Mouse (Mus musculus): ENCODE results near the gene Defb20. TPM values are rescaled to one million over a fixed set of nuclear protein-coding genes. Genes with fewer than 3 reads are reported as not detected.

The Defb20 gene
- polyA plus RNA-seq, 1 experiment from 2014 or later = not detected

- Histone ChIP-seq H3K4me1 (no peaks in the 10 kb centered on the region), H3K9me3 (no peaks in the 10 kb centered on the region), H3K36me3 (no peaks in the 10 kb centered on the region), H3K27me3 (0 out of 2 replicates have a peak, but pooled peaks cover 5% of the 10 kb centered on the region), H3K9ac (replicated peaks) (no peak overlapping the region), H3K4me2 (replicated peaks) (no peak overlapping the region), H3K27ac (replicated peaks) (no peak overlapping the region), H3K4me3 (no peak overlapping the region)
- no peak for ATAC-seq (ENCODE audit: low FRiP score, low read depth)
- 74% methylated on average over 4 of the region's 4 CpGs for WGBS
Measured at GRCm38 (mm10) chr2:152452101-152452781, 24.6 kb upstream of the Defb20 start.

- Histone ChIP-seq H3K36me3 (no peaks in the 10 kb centered on the region), H3K4me2 (replicated peaks) (no peak overlapping the region), H3K4me3 (no peak overlapping the region), H3K9me3 (no peaks in the 10 kb centered on the region), H3K27me3 (no peaks in the 10 kb centered on the region), H3K9ac (replicated peaks) (no peak overlapping the region), H3K4me1 (no peaks in the 10 kb centered on the region), H3K27ac (replicated peaks) (no peak overlapping the region)
- 78% methylated on average over 13 of the region's 13 CpGs for WGBS
- ATAC-seq (ENCODE audit: low FRiP score, low read depth) = no peak
Measured at GRCm38 (mm10) chr2:152459241-152459640, 17.6 kb upstream of the Defb20 start.

- 86% methylated on average over 3 of the region's 3 CpGs for WGBS
- Histone ChIP-seq H3K4me1 (no peaks in the 10 kb centered on the region), H3K27ac (replicated peaks) (no peak within 1 kb of the TSS), H3K36me3 (no peaks in the 10 kb centered on the region), H3K9me3 (no peaks in the 10 kb centered on the region), H3K9ac (replicated peaks) (no peak within 1 kb of the TSS), H3K4me3 (no peak within 1 kb of the TSS), H3K27me3 (no peaks in the 10 kb centered on the region), H3K4me2 (replicated peaks) (no peak within 1 kb of the TSS)
- ATAC-seq (ENCODE audit: low FRiP score, low read depth) = no peak
Measured at GRCm38 (mm10) chr2:152464570-152465150, 12.2 kb upstream of the Defb20 start, which contains the start of gene Defb23. TSS of gene Defb23 (minus strand) at chr2:152464620.

DNA sequence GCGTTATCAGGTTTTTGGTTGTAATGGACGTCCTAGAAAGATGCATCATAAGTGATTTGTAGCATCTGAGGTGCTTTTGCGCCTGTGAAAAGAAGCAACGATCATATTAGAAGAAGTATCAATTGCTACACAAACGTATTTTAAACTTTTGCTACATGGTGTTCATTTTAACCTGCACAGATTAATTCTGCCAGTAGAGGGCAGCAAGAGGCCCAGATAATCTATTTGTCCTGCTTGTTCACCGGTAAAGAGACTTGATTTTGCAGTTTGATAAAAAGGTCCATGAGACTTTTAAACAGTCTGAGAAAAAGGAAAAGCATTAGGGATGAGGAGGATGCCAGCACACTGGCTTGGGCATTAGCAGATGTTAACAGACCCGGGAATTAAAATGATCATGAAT is 5.9 kb upstream of the Defb20 start:
- H3K27me3 ChIP-seq = no peaks in the 10 kb centered on the region
- WGBS = 35% methylated on average over 7 of the region's 7 CpGs
- H3K4me1 ChIP-seq = no peaks in the 10 kb centered on the region
- no peak for ATAC-seq (ENCODE audit: low FRiP score, low read depth)
- no peaks in the 10 kb centered on the region for H3K9me3 ChIP-seq
- H3K27ac ChIP-seq (replicated peaks) = no peak overlapping the region
- no peaks in the 10 kb centered on the region for H3K36me3 ChIP-seq
- no peak overlapping the region for H3K9ac ChIP-seq (replicated peaks)
- H3K4me2 ChIP-seq (replicated peaks) = no peak overlapping the region
- no peak overlapping the region for H3K4me3 ChIP-seq

DNA sequence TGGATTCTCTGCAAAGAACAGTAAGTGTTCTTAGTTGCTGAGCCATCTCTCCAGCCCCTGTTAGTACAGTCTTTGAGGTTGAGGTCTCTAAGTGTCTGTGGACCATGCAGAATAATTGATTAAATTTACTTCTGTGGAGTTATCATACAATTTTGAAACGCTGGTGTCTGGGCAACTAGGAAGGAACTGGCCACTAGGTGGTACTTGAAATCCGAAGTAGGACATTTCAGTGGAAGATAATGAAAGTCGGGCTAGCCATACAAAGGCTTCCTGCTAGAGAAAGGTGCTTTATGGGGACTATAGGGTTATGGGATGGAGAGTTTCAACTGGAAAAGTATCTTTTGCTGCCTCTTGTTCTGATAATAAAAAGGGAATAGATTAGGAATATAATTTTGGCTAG is 4.4 kb upstream of the Defb20 start:
- WGBS = 37% methylated on average over 3 of the region's 3 CpGs
- Histone ChIP-seq H3K36me3 (no peaks in the 10 kb centered on the region), H3K9me3 (no peaks in the 10 kb centered on the region), H3K4me1 (no peaks in the 10 kb centered on the region), H3K4me2 (replicated peaks) (no peak overlapping the region), H3K27me3 (no peaks in the 10 kb centered on the region), H3K27ac (replicated peaks) (no peak overlapping the region), H3K4me3 (no peak overlapping the region), H3K9ac (replicated peaks) (no peak overlapping the region)
- no peak for ATAC-seq (ENCODE audit: low FRiP score, low read depth)

- no peak overlapping the region for H3K4me2 ChIP-seq (replicated peaks)
- no peak overlapping the region for H3K27ac ChIP-seq (replicated peaks)
- no peak for ATAC-seq (ENCODE audit: low FRiP score, low read depth)
- WGBS = 76% methylated on average over 3 of the region's 3 CpGs
- no peak overlapping the region for H3K9ac ChIP-seq (replicated peaks)
- no peaks in the 10 kb centered on the region for H3K36me3 ChIP-seq
- H3K9me3 ChIP-seq = no peaks in the 10 kb centered on the region
- H3K4me3 ChIP-seq = no peak overlapping the region
- H3K27me3 ChIP-seq = no peaks in the 10 kb centered on the region
- no peaks in the 10 kb centered on the region for H3K4me1 ChIP-seq
Measured at GRCm38 (mm10) chr2:152480881-152481280, 4.0 kb downstream of the Defb20 start.

DNA sequence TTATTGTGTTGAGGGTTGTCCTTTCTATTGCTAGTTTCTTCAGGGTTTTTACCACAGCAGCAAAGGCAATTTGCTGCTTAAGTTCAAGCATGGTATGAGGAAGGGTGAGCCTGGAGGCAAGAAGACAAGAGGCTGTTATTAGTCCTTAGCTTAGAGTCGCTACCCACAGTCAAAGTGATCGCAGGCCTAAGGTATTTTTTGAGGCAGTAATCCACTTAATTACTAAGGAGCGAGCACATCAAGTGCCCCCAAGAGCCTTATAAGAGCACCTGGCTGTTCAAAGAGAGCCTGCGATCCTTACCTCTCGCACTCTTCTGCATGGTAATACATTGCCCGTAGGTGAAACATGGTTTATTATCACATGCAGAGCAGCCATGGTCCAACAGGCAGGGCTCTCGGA is 4.9 kb downstream of the Defb20 start:
- Histone ChIP-seq H3K9me3 (no peaks in the 10 kb centered on the region), H3K27ac (replicated peaks) (no peak overlapping the region), H3K9ac (replicated peaks) (no peak overlapping the region), H3K36me3 (no peaks in the 10 kb centered on the region), H3K4me3 (no peak overlapping the region), H3K4me1 (no peaks in the 10 kb centered on the region), H3K27me3 (no peaks in the 10 kb centered on the region), H3K4me2 (replicated peaks) (no peak overlapping the region)
- 90% methylated on average over 7 of the region's 7 CpGs for WGBS
- no peak for ATAC-seq (ENCODE audit: low FRiP score, low read depth)

DNA sequence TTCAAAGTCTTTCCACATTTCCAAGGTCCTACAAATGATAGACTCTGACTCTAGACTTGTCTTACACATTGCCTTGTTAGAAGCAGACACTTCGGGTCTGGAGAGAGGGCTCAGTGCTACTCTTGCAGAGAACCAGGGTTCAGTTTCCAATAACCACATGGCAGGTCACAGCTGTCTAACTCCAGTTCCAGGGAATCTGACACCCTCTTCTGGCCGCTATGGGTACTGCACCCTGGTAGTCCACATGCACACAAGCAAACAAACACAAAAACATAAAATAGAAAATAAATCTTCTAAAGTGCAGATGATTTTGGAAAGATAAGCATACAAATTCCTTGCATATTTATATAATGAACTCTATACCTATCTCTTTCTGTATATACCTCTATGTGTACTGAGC is 10.2 kb downstream of the Defb20 start:
- H3K27me3 ChIP-seq = no peaks in the 10 kb centered on the region
- no peaks in the 10 kb centered on the region for H3K9me3 ChIP-seq
- 74% methylated on average over 2 of the region's 2 CpGs for WGBS
- H3K4me2 ChIP-seq (replicated peaks) = no peak overlapping the region
- no peak overlapping the region for H3K9ac ChIP-seq (replicated peaks)
- H3K27ac ChIP-seq (replicated peaks) = no peak overlapping the region
- no peak for ATAC-seq (ENCODE audit: low FRiP score, low read depth)
- no peaks in the 10 kb centered on the region for H3K36me3 ChIP-seq
- H3K4me1 ChIP-seq = no peaks in the 10 kb centered on the region
- no peak overlapping the region for H3K4me3 ChIP-seq

- Histone ChIP-seq H3K9ac (replicated peaks) (no peak within 1 kb of the TSS), H3K4me2 (replicated peaks) (no peak within 1 kb of the TSS), H3K9me3 (no peaks in the 10 kb centered on the region), H3K27ac (replicated peaks) (no peak within 1 kb of the TSS), H3K4me3 (no peak within 1 kb of the TSS), H3K4me1 (no peaks in the 10 kb centered on the region), H3K27me3 (no peaks in the 10 kb centered on the region), H3K36me3 (no peaks in the 10 kb centered on the region)
- ATAC-seq (ENCODE audit: low FRiP score, low read depth) = no peak
Measured at GRCm38 (mm10) chr2:152490038-152490437, 13.2 kb downstream of the Defb20 start, which contains the start of gene Defb22. TSS of gene Defb22 (minus strand) at chr2:152490138.

GRCm38 (mm10) chr2:152493151-152493550 is 16.3 kb downstream of the Defb20 start:
- ATAC-seq (ENCODE audit: low FRiP score, low read depth) = no peak
- Histone ChIP-seq H3K9ac (replicated peaks) (no peak overlapping the region), H3K27ac (replicated peaks) (no peak overlapping the region), H3K4me1 (no peaks in the 10 kb centered on the region), H3K36me3 (no peaks in the 10 kb centered on the region), H3K4me3 (no peak overlapping the region), H3K27me3 (no peaks in the 10 kb centered on the region), H3K4me2 (replicated peaks) (no peak overlapping the region), H3K9me3 (no peaks in the 10 kb centered on the region)
- 72% methylated on average over 6 of the region's 6 CpGs for WGBS

DNA sequence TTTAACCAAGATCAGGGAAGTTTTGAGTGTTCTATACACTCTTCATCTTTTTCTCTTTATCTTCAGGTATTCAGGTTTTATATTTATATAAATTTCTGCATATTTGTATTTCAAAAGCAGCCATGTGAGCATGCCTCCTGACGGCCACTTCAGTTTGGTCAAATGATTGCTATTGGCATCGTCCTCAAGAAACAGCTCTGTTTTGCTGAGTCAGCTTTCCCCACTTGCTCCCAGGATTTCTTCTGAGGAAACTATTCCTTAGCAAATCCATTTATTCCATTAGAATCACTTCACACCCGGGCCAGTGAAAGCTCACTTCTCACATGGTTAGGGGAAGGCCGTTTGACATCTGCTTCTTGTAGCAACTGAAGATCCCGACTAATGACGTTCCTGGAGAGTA is 21.2 kb downstream of the Defb20 start:
- H3K4me3 ChIP-seq = no peak overlapping the region
- ATAC-seq (ENCODE audit: low FRiP score, low read depth) = no peak
- no peak overlapping the region for H3K27ac ChIP-seq (replicated peaks)
- no peak overlapping the region for H3K9ac ChIP-seq (replicated peaks)
- 82% methylated on average over 6 of the region's 6 CpGs for WGBS
- no peaks in the 10 kb centered on the region for H3K27me3 ChIP-seq
- no peaks in the 10 kb centered on the region for H3K36me3 ChIP-seq
- H3K4me1 ChIP-seq = no peaks in the 10 kb centered on the region
- H3K9me3 ChIP-seq = no peaks in the 10 kb centered on the region
- H3K4me2 ChIP-seq (replicated peaks) = no peak overlapping the region

DNA sequence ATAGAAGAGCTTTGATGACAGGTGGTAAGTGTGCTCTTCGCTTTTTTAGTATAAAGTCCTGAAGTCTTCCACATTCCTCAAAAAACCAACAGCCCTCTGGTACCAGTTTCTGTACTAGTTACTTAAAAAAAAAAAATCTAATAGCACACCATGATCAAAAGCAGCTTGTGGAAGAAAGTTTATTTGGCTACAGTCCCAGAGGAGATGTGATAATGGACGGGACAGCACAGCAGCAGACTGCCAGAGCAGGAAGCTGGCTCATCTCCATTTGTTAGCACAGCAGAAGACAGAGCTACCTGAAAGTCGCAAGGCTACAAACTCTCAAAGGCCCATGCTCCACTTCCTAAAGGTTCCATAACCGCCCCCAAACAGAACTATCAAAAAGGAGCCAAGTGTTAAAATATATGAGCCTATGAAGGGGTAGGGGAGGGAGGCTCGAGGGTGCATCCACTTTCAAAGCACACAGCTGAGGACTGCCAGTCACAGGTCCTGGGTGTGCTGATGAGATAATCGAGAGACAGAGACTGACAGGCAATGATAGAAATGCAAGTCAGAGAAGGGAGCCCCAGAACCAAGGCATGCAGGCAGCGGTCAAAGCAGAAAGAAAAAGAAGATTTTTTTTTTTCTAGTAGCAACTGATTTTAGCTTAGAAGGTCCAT is 23.5 kb downstream of the Defb20 start:
- WGBS = 79% methylated on average over 7 of the region's 7 CpGs
- Histone ChIP-seq H3K9ac (replicated peaks) (no peak overlapping the region), H3K4me3 (no peak overlapping the region)

More for the DNA sequence above, 23.5 kb downstream of the Defb20 start:
- Histone ChIP-seq H3K36me3 (no peaks in the 10 kb centered on the region), H3K9me3 (no peaks in the 10 kb centered on the region), H3K27ac (replicated peaks) (no peak overlapping the region), H3K4me2 (replicated peaks) (no peak overlapping the region), H3K4me1 (no peaks in the 10 kb centered on the region), H3K27me3 (no peaks in the 10 kb centered on the region)
- ATAC-seq (ENCODE audit: low FRiP score, low read depth) = no peak

Measured in midbrain, embryonic 12.5 days (tissue).